Mouse (Mus musculus) liver (tissue): Measurements from ENCODE around the gene Gpat3.

Source experiments
- DNase-seq: peaks from one replicate; pipeline ENCODE4 v3.0.0-alpha.2; 2020; ENCODE audit warnings: mixed read lengths

Gene Gpat3

GRCm38 (mm10) chr5:100917252-100917774 is 71.8 kb downstream of the Gpat3 start:
- DNase-seq, result peak; percentile 53

- DNase-seq, result no peak
Observed at GRCm38 (mm10) chr5:100919069-100919468, 73.6 kb downstream of the Gpat3 start.

GRCm38 (mm10) chr5:100929698-100930097 is 84.2 kb downstream of the Gpat3 start:
- DNase-seq, result no peak

- no peak for DNase-seq
Observed at GRCm38 (mm10) chr5:100943716-100944115, 98.2 kb downstream of the Gpat3 start.

GRCm38 (mm10) chr5:100945336-100945735 is 99.8 kb downstream of the Gpat3 start:
- no peak for DNase-seq
